Mouse (Mus musculus): ENCODE measurements at regions not wholly inside any gene's neighbourhood (a gene's known extent, or its start where the extent isn't known, plus 50 kb on each side); places are given as distances from the start of the nearest gene placed in this dataset.

- TF ChIP-seq CTCF (IDR thresholded peaks at IDR 0.05; ENCODE audit: low read depth, low read length) (no peak), POLR2A (IDR thresholded peaks at IDR 0.05; ENCODE audit: borderline replicate concordance, low read depth, low read length) (no peak)
- no peaks in the 10 kb centered on the region for H3K4me1 ChIP-seq (ENCODE audit: control insufficient read depth, insufficient read depth, low read length)
Observed at GRCm38 (mm10) chr10:102735207-102735606, 223.2 kb downstream of the Rassf9 start.

GRCm38 (mm10) chr10:102732420-102732819, 220.4 kb downstream of the Rassf9 start:
- Histone ChIP-seq H3K4me1 (ENCODE audit: control insufficient read depth, insufficient read depth, low read length) (no peaks in the 10 kb centered on the region), H3K4me3 (ENCODE audit: insufficient read depth, low read length) (no peak overlapping the region), H3K27ac (ENCODE audit: insufficient read depth, low read depth, low read length) (no peak overlapping the region)
- TF ChIP-seq POLR2A (IDR thresholded peaks at IDR 0.05; ENCODE audit: borderline replicate concordance, low read depth, low read length) (no peak), CTCF (IDR thresholded peaks at IDR 0.05; ENCODE audit: low read depth, low read length) (no peak)

More at GRCm38 (mm10) chr10:102735207-102735606, 223.2 kb downstream of the Rassf9 start:
- no peak overlapping the region for H3K4me3 ChIP-seq (ENCODE audit: insufficient read depth, low read length)
- no peak overlapping the region for H3K27ac ChIP-seq (ENCODE audit: insufficient read depth, low read depth, low read length)

GRCm38 (mm10) chr10:102712263-102712662, 200.2 kb downstream of the Rassf9 start:
- TF ChIP-seq CTCF (IDR thresholded peaks at IDR 0.05; ENCODE audit: low read depth, low read length) (no peak), POLR2A (IDR thresholded peaks at IDR 0.05; ENCODE audit: borderline replicate concordance, low read depth, low read length) (no peak)
- H3K27ac ChIP-seq (ENCODE audit: insufficient read depth, low read depth, low read length) = no peak overlapping the region
- H3K4me1 ChIP-seq (ENCODE audit: control insufficient read depth, insufficient read depth, low read length) = no peaks in the 10 kb centered on the region

GRCm38 (mm10) chr10:102705848-102706247, 193.8 kb downstream of the Rassf9 start:
- Histone ChIP-seq H3K4me3 (ENCODE audit: insufficient read depth, low read length) (no peak overlapping the region), H3K27ac (ENCODE audit: insufficient read depth, low read depth, low read length) (no peak overlapping the region), H3K4me1 (ENCODE audit: control insufficient read depth, insufficient read depth, low read length) (no peaks in the 10 kb centered on the region)
- no peak for TF ChIP-seq CTCF (IDR thresholded peaks at IDR 0.05; ENCODE audit: low read depth, low read length)
- TF ChIP-seq POLR2A (IDR thresholded peaks at IDR 0.05; ENCODE audit: borderline replicate concordance, low read depth, low read length) = no peak

More at GRCm38 (mm10) chr10:102712263-102712662, 200.2 kb downstream of the Rassf9 start:
- H3K4me3 ChIP-seq (ENCODE audit: insufficient read depth, low read length) = no peak overlapping the region

- no peak for TF ChIP-seq CTCF (IDR thresholded peaks at IDR 0.05; ENCODE audit: low read depth, low read length)
- TF ChIP-seq POLR2A (IDR thresholded peaks at IDR 0.05; ENCODE audit: borderline replicate concordance, low read depth, low read length) = no peak
Observed at GRCm38 (mm10) chr10:102694810-102695209, 182.8 kb downstream of the Rassf9 start.

DNA sequence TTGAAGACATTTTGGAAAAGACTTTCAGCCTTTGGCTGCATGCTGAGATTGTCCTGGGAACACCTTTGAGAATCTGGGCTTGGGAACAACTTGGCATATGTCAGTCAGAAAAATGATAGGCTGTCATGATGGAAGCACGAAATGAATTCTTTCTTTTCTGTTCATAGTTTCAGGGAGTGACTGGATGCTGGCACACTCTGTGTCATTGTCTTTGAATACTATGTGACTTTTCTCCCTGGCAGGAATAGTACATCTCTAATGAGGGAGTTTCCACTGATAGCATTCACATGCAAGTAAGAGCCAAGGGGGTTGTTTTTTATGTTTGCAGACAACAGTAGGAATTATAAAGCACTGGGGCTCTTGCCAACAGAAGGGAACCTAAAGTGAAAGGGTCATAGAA, 177.9 kb downstream of the Rassf9 start:
- Histone ChIP-seq H3K4me3 (ENCODE audit: insufficient read depth, low read length) (no peak overlapping the region), H3K27ac (ENCODE audit: insufficient read depth, low read depth, low read length) (no peak overlapping the region), H3K4me1 (ENCODE audit: control insufficient read depth, insufficient read depth, low read length) (no peaks in the 10 kb centered on the region)
- TF ChIP-seq CTCF (IDR thresholded peaks at IDR 0.05; ENCODE audit: low read depth, low read length) (no peak), POLR2A (IDR thresholded peaks at IDR 0.05; ENCODE audit: borderline replicate concordance, low read depth, low read length) (no peak)

More at GRCm38 (mm10) chr10:102694810-102695209, 182.8 kb downstream of the Rassf9 start:
- Histone ChIP-seq H3K4me1 (ENCODE audit: control insufficient read depth, insufficient read depth, low read length) (no peaks in the 10 kb centered on the region), H3K27ac (ENCODE audit: insufficient read depth, low read depth, low read length) (no peak overlapping the region), H3K4me3 (ENCODE audit: insufficient read depth, low read length) (no peak overlapping the region)

- no peak overlapping the region for H3K4me3 ChIP-seq (ENCODE audit: insufficient read depth, low read length)
- TF ChIP-seq CTCF (IDR thresholded peaks at IDR 0.05; ENCODE audit: low read depth, low read length) = no peak
- TF ChIP-seq POLR2A (IDR thresholded peaks at IDR 0.05; ENCODE audit: borderline replicate concordance, low read depth, low read length) = no peak
- H3K27ac ChIP-seq (ENCODE audit: insufficient read depth, low read depth, low read length) = no peak overlapping the region
- H3K4me1 ChIP-seq (ENCODE audit: control insufficient read depth, insufficient read depth, low read length) = no peaks in the 10 kb centered on the region
Observed at GRCm38 (mm10) chr10:102686667-102687397, 174.8 kb downstream of the Rassf9 start.

GRCm38 (mm10) chr10:102685833-102686434, 173.9 kb downstream of the Rassf9 start:
- TF ChIP-seq POLR2A (IDR thresholded peaks at IDR 0.05; ENCODE audit: borderline replicate concordance, low read depth, low read length) = no peak
- no peak for TF ChIP-seq CTCF (IDR thresholded peaks at IDR 0.05; ENCODE audit: low read depth, low read length)
- Histone ChIP-seq H3K27ac (ENCODE audit: insufficient read depth, low read depth, low read length) (no peak overlapping the region), H3K4me3 (ENCODE audit: insufficient read depth, low read length) (no peak overlapping the region), H3K4me1 (ENCODE audit: control insufficient read depth, insufficient read depth, low read length) (no peaks in the 10 kb centered on the region)

DNA sequence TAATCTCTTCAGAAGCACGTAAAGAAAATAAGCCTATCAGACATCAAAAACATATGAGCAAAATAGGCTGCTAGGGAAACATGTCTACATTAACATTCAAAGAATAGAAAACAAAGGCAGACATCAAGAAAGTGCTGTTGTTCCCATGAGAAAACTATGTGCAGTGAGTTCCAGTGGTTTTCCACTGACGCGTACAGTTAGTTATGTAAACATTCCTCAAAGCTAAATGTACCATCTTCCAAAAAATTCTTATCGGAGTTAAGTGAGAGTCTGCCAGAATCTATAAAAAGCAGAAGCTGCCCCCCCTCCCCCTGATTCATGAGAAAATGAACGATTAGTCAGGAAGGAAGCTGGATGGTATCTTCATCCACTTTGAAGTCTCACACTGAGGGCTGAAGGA, 155.3 kb downstream of the Rassf9 start:
- H3K27ac ChIP-seq (ENCODE audit: insufficient read depth, low read depth, low read length) = no peak overlapping the region
- H3K4me1 ChIP-seq (ENCODE audit: control insufficient read depth, insufficient read depth, low read length) = no peaks in the 10 kb centered on the region
- H3K4me3 ChIP-seq (ENCODE audit: insufficient read depth, low read length) = no peak overlapping the region
- TF ChIP-seq POLR2A (IDR thresholded peaks at IDR 0.05; ENCODE audit: borderline replicate concordance, low read depth, low read length) (no peak), CTCF (IDR thresholded peaks at IDR 0.05; ENCODE audit: low read depth, low read length) (no peak)

DNA sequence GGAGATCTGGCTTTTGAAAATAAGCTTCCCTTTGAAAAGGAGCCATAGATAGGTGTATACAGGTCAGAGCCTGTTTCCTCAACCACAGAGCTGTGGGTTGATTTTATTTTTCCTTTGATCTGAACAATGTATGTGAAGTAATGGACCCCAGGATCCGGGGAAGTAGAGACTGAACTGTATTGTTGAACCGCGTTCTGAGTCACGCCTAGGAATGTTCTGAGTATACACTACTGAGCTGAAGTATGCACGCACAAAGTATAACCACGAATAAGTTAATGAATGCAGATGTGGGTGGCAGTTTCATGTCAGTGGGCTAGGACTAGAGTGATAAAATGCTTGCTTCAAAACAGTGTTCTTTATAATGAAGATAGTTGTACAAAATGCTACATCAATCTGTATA, 147.7 kb downstream of the Rassf9 start:
- Histone ChIP-seq H3K27ac (ENCODE audit: insufficient read depth, low read depth, low read length) (no peak overlapping the region), H3K4me1 (ENCODE audit: control insufficient read depth, insufficient read depth, low read length) (no peaks in the 10 kb centered on the region), H3K4me3 (ENCODE audit: insufficient read depth, low read length) (no peak overlapping the region)
- TF ChIP-seq CTCF (IDR thresholded peaks at IDR 0.05; ENCODE audit: low read depth, low read length) (no peak), POLR2A (IDR thresholded peaks at IDR 0.05; ENCODE audit: borderline replicate concordance, low read depth, low read length) (no peak)

Data from bone marrow macrophage, adult 2 months (primary cell).